Mouse (Mus musculus) adrenal gland, postnatal 0 days (tissue): Measurements from ENCODE around the gene Vmn2r120. TPM values are rescaled to one million over a fixed set of nuclear protein-coding genes. Genes with fewer than 3 reads are reported as not detected.

Experiments used
- polyA plus RNA-seq: library from polyadenylated mRNA; unstranded; fragments of >200 nt; fragmentation: Nextera tagmentation; extraction: Ambion mirVana; gene quantifications from 2 replicates; pipeline ENCODE4 v1.2.1, GENCODE M21; 2015

Gene Vmn2r120
- polyA plus RNA-seq: not detected in 2 replicates

GRCm38 (mm10) chr17:57545405-57545804 lies at the start of gene Vmn2r120:
TSS of gene Vmn2r120 (minus strand) at chr17:57545505.

Other genes starting within 250 kb of the Vmn2r120 start
- 8.7 and 11.5 TPM in 2 replicates for gene Adgre1, start 186.8 kb downstream of the Vmn2r120 start, polyA plus RNA-seq
- gene Gm21834, start 196.7 kb upstream of the Vmn2r120 start, polyA plus RNA-seq: not detected in 2 replicates
- 0.04 and 0.08 TPM in 2 replicates for gene Cntnap5c, start 224.1 kb upstream of the Vmn2r120 start, polyA plus RNA-seq